ENCODE assay signal across 12 mouse cellular contexts in the genomic region with DNA sequence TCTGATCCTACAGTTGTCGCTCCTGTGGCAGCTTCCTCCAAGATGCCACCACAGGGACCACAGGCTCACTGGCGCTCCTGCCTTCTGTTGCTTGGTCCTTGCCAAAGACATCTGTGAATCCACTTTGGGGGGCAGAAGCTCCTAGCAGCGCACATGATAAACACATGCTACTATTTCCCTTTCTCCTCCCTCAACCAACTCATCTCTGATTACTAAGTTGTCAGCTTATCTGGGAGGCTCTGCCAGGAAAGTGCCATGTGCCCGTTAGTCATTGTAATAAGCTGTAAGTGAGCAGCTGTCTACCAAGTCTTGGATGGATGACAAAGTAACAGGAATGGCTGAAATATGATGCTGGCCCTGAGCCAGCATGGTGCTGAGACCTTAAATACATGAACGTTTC.
DNase-seq lines count a peak whose midpoint lies in the region; ATAC-seq and TF ChIP-seq lines count a peak whose summit lies in the region.
"Had no signal": no experiment of that assay in that cellular context is flagged by ENCODE, and none has a peak within 500 bp of the region (broad histone marks: within the 10 kb centered on the region; RNA-seq: fewer than 3 reads in every experiment).

No protein-coding gene starts in this region.

- ATAC-seq in kidney, postnatal 0 days (replicated peaks; ENCODE audit: low FRiP score, low read depth) = no peak
- peak; percentile 83 for ATAC-seq in hindbrain, postnatal 0 days

- no peak overlapping the region for H3K4me3 ChIP-seq in kidney, postnatal 0 days (replicated peaks; ENCODE audit: low read depth, low read length)
- no peak overlapping the region for H3K4me3 ChIP-seq in cerebellum, adult 2 months (replicated peaks; ENCODE audit: insufficient read depth, low read depth, low read length)
- no peak overlapping the region for H3K4me3 ChIP-seq in hindbrain, postnatal 0 days (ENCODE audit: low read length)
- H3K4me3 ChIP-seq: neural tube, embryonic 12.5 days had no signal

- no peaks in the 10 kb centered on the region for H3K27me3 ChIP-seq in kidney, postnatal 0 days (ENCODE audit: insufficient read depth, low read length)
- H3K27me3 ChIP-seq in cerebellum, adult 2 months (ENCODE audit: control insufficient read depth, insufficient read depth, low read length) = no peaks in the 10 kb centered on the region
- no peaks in the 10 kb centered on the region for H3K27me3 ChIP-seq in hindbrain, postnatal 0 days (ENCODE audit: insufficient read depth, low read length)
- H3K27me3 ChIP-seq: neural tube, embryonic 12.5 days had no signal

- H3K36me3 ChIP-seq in kidney, postnatal 0 days (ENCODE audit: insufficient read depth, low read length) = no peaks in the 10 kb centered on the region
- H3K36me3 ChIP-seq in hindbrain, postnatal 0 days (ENCODE audit: insufficient read depth, low read length) = no peaks in the 10 kb centered on the region
- H3K36me3 ChIP-seq: neural tube, embryonic 12.5 days had no signal

- no peaks in the 10 kb centered on the region for H3K9me3 ChIP-seq in kidney, postnatal 0 days (replicated peaks; ENCODE audit: low read length)
- H3K9me3 ChIP-seq in hindbrain, postnatal 0 days (ENCODE audit: low read length) = no peaks in the 10 kb centered on the region
- H3K9me3 ChIP-seq: neural tube, embryonic 12.5 days had no signal

- H3K4me1 ChIP-seq in kidney, postnatal 0 days (replicated peaks; ENCODE audit: insufficient read depth, low read length) = no peaks in the 10 kb centered on the region
- peaks cover 16% of the 10 kb centered on the region; the same call in 1 of the 2 replicates for H3K4me1 ChIP-seq in cerebellum, adult 2 months (ENCODE audit: control insufficient read depth, insufficient read depth, low read length)
- H3K4me1 ChIP-seq in hindbrain, postnatal 0 days (ENCODE audit: insufficient read depth, low read length) = no peaks in the 10 kb centered on the region
- H3K4me1 ChIP-seq: neural tube, embryonic 12.5 days had no signal

- DNase-seq in kidney, postnatal 0 days (ENCODE audit: low spot score) = peak; percentile 43
- no peak for DNase-seq in kidney, postnatal 25 days
- peak; percentile 66 for DNase-seq in Muller cell, postnatal 12 days (ENCODE audit: inconsistent ontology term)
- DNase-seq in cerebellum, adult 2 months = peak; percentile 50 to 65
- peak; percentile 84 for DNase-seq in hindbrain, postnatal 0 days (ENCODE audit: low spot score)
- no peak for DNase-seq in frontal cortex, postnatal 14 days (ENCODE audit: low spot score in 2 of 2)
- DNase-seq in urinary bladder, postnatal 10 days (ENCODE audit: low spot score) = no peak
- no peak for DNase-seq in thymus, postnatal 0 days (ENCODE audit: low spot score)
- DNase-seq: kidney, postnatal 10 days; thymus, postnatal 14 days had no signal

- H3K9ac ChIP-seq in kidney, postnatal 0 days (ENCODE audit: low read depth, low read length) = no peak overlapping the region
- no peak overlapping the region for H3K9ac ChIP-seq in hindbrain, postnatal 0 days (replicated peaks; ENCODE audit: low read length)
- H3K9ac ChIP-seq: neural tube, embryonic 12.5 days had no signal

- WGBS in kidney, postnatal 0 days = 47% methylated on average over 5 of the region's 5 CpGs
- WGBS in cerebellum, adult 2 months = 9% methylated on average over 5 of the region's 5 CpGs
- WGBS in hindbrain, postnatal 0 days = 41% methylated on average over 5 of the region's 5 CpGs

- TF ChIP-seq POLR2A in cerebellum, adult 2 months (IDR thresholded peaks at IDR 0.05; ENCODE audit: borderline replicate concordance, insufficient read depth, low read length) = no peak

- no peak overlapping the region for H3K4me2 ChIP-seq in kidney, postnatal 0 days (ENCODE audit: low read length)
- H3K4me2 ChIP-seq in hindbrain, postnatal 0 days (ENCODE audit: low read depth, low read length) = no peak overlapping the region
- H3K4me2 ChIP-seq: liver, embryonic 11.5 days; neural tube, embryonic 12.5 days had no signal

- TF ChIP-seq CTCF in kidney, postnatal 0 days (IDR thresholded peaks at IDR 0.05; ENCODE audit: low read depth) = no peak
- TF ChIP-seq CTCF in cerebellum, adult 2 months (IDR thresholded peaks at IDR 0.05; ENCODE audit: borderline replicate concordance, insufficient read depth, low read depth, low read length) = no peak
- no peak for TF ChIP-seq CTCF in hindbrain, postnatal 0 days (IDR thresholded peaks at IDR 0.05; ENCODE audit: low read depth)

- H3K27ac ChIP-seq in kidney, postnatal 0 days = no peak overlapping the region
- H3K27ac ChIP-seq in cerebellum, adult 2 months (ENCODE audit: insufficient read depth, low read length) = no peak overlapping the region
- H3K27ac ChIP-seq in hindbrain, postnatal 0 days = no peak overlapping the region
- H3K27ac ChIP-seq: neural tube, embryonic 12.5 days had no signal

Comparison
In these comparisons a context has a peak if more than half of its experiments do, and no peak if none do; other contexts are left out.
1. DNase-seq: peak in kidney, postnatal 0 days (single experiment), Muller cell, postnatal 12 days (single experiment), cerebellum, adult 2 months (2 of 2) and hindbrain, postnatal 0 days (single experiment); none in kidney, postnatal 25 days (0 of 2), frontal cortex, postnatal 14 days (0 of 2), urinary bladder, postnatal 10 days (single experiment) and thymus, postnatal 0 days (single experiment).